ENCODE assay signal across 8 mouse cellular contexts in genomic region chr7:112158316-112158741, GRCm38 (mm10). TPM values are rescaled to one million over a fixed set of nuclear protein-coding genes. Genes with fewer than 3 reads are reported as not detected.
DNase-seq lines count a peak whose midpoint lies in the region; ATAC-seq and TF ChIP-seq lines count a peak whose summit lies in the region.

No protein-coding gene starts in this region.

- no peak for DNase-seq in heart, adult 2 months
- DNase-seq in heart, postnatal 25 days (ENCODE audit: low spot score), result no peak
- DNase-seq in R1 (ENCODE audit: low read depth, low spot score), result peak; percentile 42
- DNase-seq in limb, embryonic 14.5 days (ENCODE audit: low spot score), result peak; percentile 35
- no peak for DNase-seq in urinary bladder, postnatal 10 days (ENCODE audit: low spot score)

- no peak for TF ChIP-seq EP300 in heart, adult 2 months (IDR thresholded peaks at IDR 0.05; ENCODE audit: insufficient read depth, low read depth, low read length)

- H3K9me3 ChIP-seq in heart, embryonic 14.5 days (ENCODE audit: control insufficient read depth, low read length), result no peaks in the 10 kb centered on the region
- H3K9me3 ChIP-seq in limb, embryonic 14.5 days (ENCODE audit: control insufficient read depth, low read length), result no peaks in the 10 kb centered on the region
- no peaks in the 10 kb centered on the region for H3K9me3 ChIP-seq in neural tube, embryonic 13.5 days

- H3K9ac ChIP-seq in heart, adult 2 months (ENCODE audit: low read depth, low read length), result peak overlapping the region; percentile 64
- peak overlapping the region; percentile 77 for H3K9ac ChIP-seq in heart, embryonic 14.5 days (ENCODE audit: low read length)
- H3K9ac ChIP-seq in limb, embryonic 14.5 days (ENCODE audit: low read depth, low read length, severe bottlenecking), result peak overlapping the region; percentile 64
- peak overlapping the region; percentile 71 for H3K9ac ChIP-seq in neural tube, embryonic 13.5 days

- peak overlapping the region; percentile 72 for H3K4me2 ChIP-seq in heart, embryonic 14.5 days (ENCODE audit: low read length)
- H3K4me2 ChIP-seq in limb, embryonic 14.5 days (replicated peaks; ENCODE audit: low read depth, low read length, severe bottlenecking), result peak overlapping the region; percentile 65
- H3K4me2 ChIP-seq in neural tube, embryonic 13.5 days, result peak overlapping the region; percentile 63

- intact Hi-C loops in heart, adult 2 months (cut with DNase I), result no loop called here
- intact Hi-C loops in heart, postnatal 25 days (cut with DNase I), result no loop called here

- H3K79me2 ChIP-seq in heart, adult 2 months (replicated peaks; ENCODE audit: control insufficient read depth, insufficient read depth, low read length), result no peaks in the 10 kb centered on the region

- peaks cover 12% of the 10 kb centered on the region; the same call in 1 of the 2 replicates for H3K27me3 ChIP-seq in heart, adult 2 months (ENCODE audit: control insufficient read depth, insufficient read depth, low read length)
- H3K27me3 ChIP-seq in heart, embryonic 14.5 days (ENCODE audit: control insufficient read depth, insufficient read depth, low read length), result no peaks in the 10 kb centered on the region
- no peaks in the 10 kb centered on the region for H3K27me3 ChIP-seq in limb, embryonic 14.5 days (ENCODE audit: control insufficient read depth, insufficient read depth, low read length)
- peaks cover 16% of the 10 kb centered on the region for H3K27me3 ChIP-seq in neural tube, embryonic 13.5 days

- 2% methylated on average over 23 of the region's 23 CpGs for WGBS in heart, adult 2 months
- under 1% methylated on average over 23 of the region's 23 CpGs for WGBS in heart, embryonic 14.5 days
- 3% methylated on average over 15 of the region's 23 CpGs for WGBS in limb, embryonic 14.5 days
- 2% methylated on average over 23 of the region's 23 CpGs for WGBS in neural tube, embryonic 13.5 days

- no peak for TF ChIP-seq POLR2A in heart, adult 2 months (IDR thresholded peaks at IDR 0.05; ENCODE audit: insufficient read depth, low read depth, low read length)
- TF ChIP-seq POLR2A in limb, embryonic 14.5 days (IDR thresholded peaks at IDR 0.05; ENCODE audit: borderline replicate concordance, extremely low read depth, insufficient read depth, insufficient read length), result no peak

- H3K36me3 ChIP-seq in heart, adult 2 months (ENCODE audit: control insufficient read depth, insufficient read depth, low read length), result no peaks in the 10 kb centered on the region
- H3K36me3 ChIP-seq in heart, embryonic 14.5 days (ENCODE audit: control insufficient read depth, insufficient read depth, low read length), result no peaks in the 10 kb centered on the region
- no peaks in the 10 kb centered on the region for H3K36me3 ChIP-seq in limb, embryonic 14.5 days (ENCODE audit: control insufficient read depth, insufficient read depth, low read length)
- no peaks in the 10 kb centered on the region for H3K36me3 ChIP-seq in neural tube, embryonic 13.5 days

- no peak overlapping the region; the same call in 1 of the 2 replicates for H3K27ac ChIP-seq in heart, adult 2 months
- peak overlapping the region in 1 of 2 experiments; percentile 70; a peak in 2 of 4 replicates for H3K27ac ChIP-seq in heart, embryonic 14.5 days (replicated peaks in 1 of 2; ENCODE audit: control insufficient read depth in 1 of 2, insufficient read depth in 1 of 2, low read depth in 2 of 2, low read length in 2 of 2)
- peak overlapping the region; percentile 39; the same call in 1 of the 2 replicates for H3K27ac ChIP-seq in limb, embryonic 14.5 days (replicated peaks; ENCODE audit: low read depth, low read length)
- 0 out of 2 replicates have a peak overlapping the region, but pooled peaks have one; percentile 28 for H3K27ac ChIP-seq in neural tube, embryonic 13.5 days (replicated peaks)

- peak; percentile 24; the same call in 1 of the 2 replicates for ATAC-seq in heart, embryonic 14.5 days (ENCODE audit: insufficient number of reproducible peaks, insufficient read depth, low FRiP score, low read depth)
- ATAC-seq in limb, embryonic 14.5 days (ENCODE audit: low FRiP score, low read depth), result peak; percentile 70
- peak; percentile 68 for ATAC-seq in neural tube, embryonic 13.5 days (ENCODE audit: low read depth)
- no peak for ATAC-seq in inflammation-experienced regulatory T-cells, adult 6 months

- H3K4me1 ChIP-seq in heart, adult 2 months (ENCODE audit: control insufficient read depth, insufficient read depth, low read length), result peaks cover 1% of the 10 kb centered on the region; the same call in 1 of the 2 replicates
- H3K4me1 ChIP-seq in heart, embryonic 14.5 days (ENCODE audit: control insufficient read depth in 2 of 2, insufficient read depth in 2 of 2, low read length in 2 of 2), result peaks cover 10 to 29% of the 10 kb centered on the region in 2 experiments
- peaks cover 41% of the 10 kb centered on the region for H3K4me1 ChIP-seq in limb, embryonic 14.5 days (ENCODE audit: control insufficient read depth, insufficient read depth, low read length)
- peaks cover 30% of the 10 kb centered on the region for H3K4me1 ChIP-seq in neural tube, embryonic 13.5 days (replicated peaks)

- peak overlapping the region; percentile 30; the same call in 1 of the 2 replicates for H3K4me3 ChIP-seq in heart, adult 2 months
- H3K4me3 ChIP-seq in heart, embryonic 14.5 days (ENCODE audit: control insufficient read depth in 1 of 2, insufficient read depth in 1 of 2, low read depth in 1 of 2, low read length in 2 of 2), result peak overlapping the region; percentile 54 to 61
- peak overlapping the region; percentile 54 for H3K4me3 ChIP-seq in limb, embryonic 14.5 days (replicated peaks; ENCODE audit: low read length)
- peak overlapping the region; percentile 47 for H3K4me3 ChIP-seq in neural tube, embryonic 13.5 days

- no peak for TF ChIP-seq CTCF in heart, adult 2 months (IDR thresholded peaks at IDR 0.05)

RNA-seq across cellular contexts. Expression of gene Dkk3, which starts 0.5 kb away (rescaled TPM):
- 10 to 100 TPM; 45.1 to 45.7 TPM for total RNA-seq in heart, adult 2 months (2021)
- polyA plus RNA-seq in heart, adult 2 months (2012; rRNA removed), result 48.3 and 52.1 TPM in 2 replicates
- total RNA-seq in heart, postnatal 25 days (2021), result 10 to 100 TPM; 44.8 to 46.7 TPM
- 65.4 and 86.3 TPM in 2 replicates for polyA plus RNA-seq in heart, embryonic 14.5 days (2014; fragmentation: Nextera tagmentation; extraction: Ambion mirVana)
- 37.9 and 39.9 TPM in 2 replicates for polyA plus RNA-seq in limb, embryonic 14.5 days (2012; rRNA removed)
- polyA plus RNA-seq in limb, embryonic 14.5 days (2014; fragmentation: Nextera tagmentation; extraction: Ambion mirVana), result 62.6 and 66.8 TPM in 2 replicates
- polyA plus RNA-seq in neural tube, embryonic 13.5 days (2015; fragmentation: Nextera tagmentation; extraction: Ambion mirVana), result 22.5 and 23.2 TPM in 2 replicates
- 1 to 10 TPM in 1 of 3 experiments, under 1 TPM in 2; 0.10 to 2.1 (median 0.66) TPM for polyA plus RNA-seq in inflammation-experienced regulatory T-cells, adult 6 months (2017; shearing (Covaris generic))

Comparison
In these comparisons a context has a peak if more than half of its experiments do, and no peak if none do; other contexts are left out.
1. DNase-seq: peak in R1 (single experiment) and limb, embryonic 14.5 days (single experiment); none in heart, adult 2 months (0 of 2), heart, postnatal 25 days (single experiment) and urinary bladder, postnatal 10 days (single experiment).
2. Peak in every context shown above with its lines, with median percentiles within 50 percentile points of each other: H3K4me3 ChIP-seq, H3K9ac ChIP-seq and H3K4me2 ChIP-seq.